Mouse (Mus musculus): ENCODE results near the gene Cyp2ab1.

DNA sequence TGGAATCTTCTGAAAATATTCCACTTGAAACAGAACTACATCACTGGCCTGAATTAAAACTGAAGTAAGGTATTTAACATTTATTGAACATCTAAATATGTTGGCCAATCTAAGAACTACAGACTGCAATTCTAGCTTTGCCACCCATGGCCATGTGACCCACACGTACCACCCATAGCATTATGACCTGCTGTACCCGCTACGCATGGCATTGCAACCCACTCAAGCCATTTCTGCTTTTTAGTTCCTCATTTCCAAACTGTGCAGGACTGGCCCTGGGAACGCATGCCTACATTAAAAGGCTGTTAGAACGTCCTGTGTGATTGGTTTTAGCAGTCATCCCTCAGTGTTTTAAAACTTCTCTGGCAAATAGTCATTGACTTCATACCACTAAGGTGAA lies 32.6 kb upstream of the Cyp2ab1 start:
- TF ChIP-seq CTCF (IDR thresholded peaks at IDR 0.05; ENCODE audit: borderline replicate concordance, extremely low read depth, insufficient read depth, insufficient read length), result no peak
- TF ChIP-seq POLR2A (IDR thresholded peaks at IDR 0.05; ENCODE audit: borderline replicate concordance, extremely low read depth, insufficient read depth, insufficient read length, poor library complexity, severe bottlenecking), result no peak
